Mouse (Mus musculus): ENCODE measurements around the gene Chn2. TPM values are rescaled to one million over a fixed set of nuclear protein-coding genes. Genes with fewer than 3 reads are reported as not detected.

The Chn2 gene
- 17.8 and 19.2 TPM in 2 replicates for polyA plus RNA-seq (2015; fragmentation: Nextera tagmentation; extraction: Ambion mirVana)

DNA sequence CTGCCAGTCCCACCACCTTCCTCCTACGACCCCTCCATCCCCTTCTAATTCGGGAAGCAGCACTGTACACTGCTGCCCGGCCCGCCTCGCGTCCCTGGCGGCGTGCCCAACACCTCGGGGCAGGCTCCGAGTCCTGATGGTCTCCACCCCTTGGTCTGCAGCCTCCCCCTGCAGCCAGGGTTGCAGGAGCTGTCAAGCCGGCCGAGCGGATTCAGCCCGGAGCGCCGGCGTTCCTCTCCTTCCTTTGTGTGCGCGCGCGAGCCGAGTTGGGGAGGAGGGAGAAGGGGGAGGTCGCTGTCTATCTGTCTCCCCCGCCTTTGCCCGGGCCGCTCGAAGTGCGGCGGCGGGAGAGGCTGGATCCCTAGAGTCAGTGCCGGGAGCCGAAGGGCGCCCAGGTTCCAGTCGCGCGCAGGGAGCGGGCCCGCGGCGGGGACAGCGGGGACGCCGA, at the start of gene Chn2:
Gene Chn2, plus strand, starts transcription at position 198 of the 448 bp plus-strand sequence.

DNA sequence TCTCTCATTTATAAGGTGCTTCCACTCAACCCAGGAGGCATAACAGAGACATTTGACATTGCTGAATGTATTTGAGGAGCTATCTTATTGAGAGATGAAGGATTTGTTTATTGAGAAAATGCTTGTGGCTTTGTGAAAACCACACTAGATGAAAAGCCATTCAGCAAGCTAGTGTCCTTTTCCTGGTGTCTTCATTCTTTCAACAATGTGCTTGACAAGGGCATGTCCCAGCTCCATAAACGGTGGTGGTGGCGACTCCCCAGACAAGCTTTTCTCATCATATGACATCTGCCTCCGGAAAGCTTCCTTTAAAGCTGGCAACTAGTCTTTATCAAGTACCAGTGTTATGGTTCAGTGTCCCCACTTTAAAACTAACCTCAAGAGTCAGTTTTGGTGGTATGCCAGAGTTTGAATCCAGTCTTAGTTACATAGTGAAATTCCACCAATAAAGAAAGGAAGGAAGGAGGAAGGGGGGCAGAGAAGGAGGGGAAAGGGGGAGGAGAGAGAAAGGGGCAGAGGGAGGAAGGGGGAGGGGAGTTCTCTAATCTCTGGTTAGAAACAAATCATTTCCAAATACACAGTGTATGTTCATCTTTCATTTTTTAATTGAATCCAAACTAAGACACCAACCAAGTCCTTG, 286.0 kb downstream of the Chn2 start, which contains the start of gene Prr15:
Gene Prr15, plus strand, starts transcription at position 590 of the 640 bp plus-strand sequence.

Other genes starting within 250 kb of the Chn2 start
- gene Tril, start 218.7 kb upstream of the Chn2 start, polyA plus RNA-seq (2015; fragmentation: Nextera tagmentation; extraction: Ambion mirVana) = 14.4 and 15.7 TPM in 2 replicates
- gene Cpvl, start 60.9 kb upstream of the Chn2 start, polyA plus RNA-seq (2015; fragmentation: Nextera tagmentation; extraction: Ambion mirVana) = not detected in 2 replicates